Mouse (Mus musculus): ENCODE results near the gene Chst12. TPM values are rescaled to one million over a fixed set of nuclear protein-coding genes. Genes with fewer than 3 reads are reported as not detected.

Chst12 gene
- polyA plus RNA-seq, 1 experiment from 2014 or later, result 13.4 TPM

Other genes with a start within 250 kb of the Chst12 start
- gene Mad1l1, start 184.0 kb upstream of the Chst12 start, polyA plus RNA-seq (2015; fragmentation: Nextera tagmentation; extraction: Ambion mirVana), result 39.7 and 40.7 TPM in 2 replicates
- 28.6 and 31.9 TPM in 2 replicates for gene Nudt1, start 183.9 kb upstream of the Chst12 start, polyA plus RNA-seq (2015; fragmentation: Nextera tagmentation; extraction: Ambion mirVana)
- gene Mrm2, start 173.7 kb upstream of the Chst12 start, polyA plus RNA-seq (2015; fragmentation: Nextera tagmentation; extraction: Ambion mirVana), result 18.6 and 23.5 TPM in 2 replicates
- 25.2 and 26.4 TPM in 2 replicates for gene Snx8, start 116.3 kb upstream of the Chst12 start, polyA plus RNA-seq (2015; fragmentation: Nextera tagmentation; extraction: Ambion mirVana)
- 71.4 and 92.6 TPM in 2 replicates for gene Eif3b, start 86.2 kb upstream of the Chst12 start, polyA plus RNA-seq (2015; fragmentation: Nextera tagmentation; extraction: Ambion mirVana)
- not detected in 2 replicates for gene Gm4869, start 59.9 kb upstream of the Chst12 start, polyA plus RNA-seq (2015; fragmentation: Nextera tagmentation; extraction: Ambion mirVana)
- gene Grifin, start 59.5 kb downstream of the Chst12 start, polyA plus RNA-seq (2015; fragmentation: Nextera tagmentation; extraction: Ambion mirVana), result not detected in 2 replicates
- gene Lfng, start 101.8 kb downstream of the Chst12 start, polyA plus RNA-seq (2015; fragmentation: Nextera tagmentation; extraction: Ambion mirVana), result 25.0 and 25.7 TPM in 2 replicates
- 53.6 and 76.6 TPM in 2 replicates for gene Ttyh3, start 143.5 kb downstream of the Chst12 start, polyA plus RNA-seq (2015; fragmentation: Nextera tagmentation; extraction: Ambion mirVana)
- 24.4 and 26.0 TPM in 2 replicates for gene Iqce, start 196.8 kb downstream of the Chst12 start, polyA plus RNA-seq (2015; fragmentation: Nextera tagmentation; extraction: Ambion mirVana)
- 20.7 and 22.4 TPM in 2 replicates for gene Brat1, start 199.5 kb downstream of the Chst12 start, polyA plus RNA-seq (2015; fragmentation: Nextera tagmentation; extraction: Ambion mirVana)
- 2.1 and 3.2 TPM in 2 replicates for gene Amz1, start 218.6 kb downstream of the Chst12 start, polyA plus RNA-seq (2015; fragmentation: Nextera tagmentation; extraction: Ambion mirVana)

All from midbrain, embryonic 13.5 days (tissue).